Comparison of ENCODE assay signal across 17 mouse cellular contexts in the genomic region with DNA sequence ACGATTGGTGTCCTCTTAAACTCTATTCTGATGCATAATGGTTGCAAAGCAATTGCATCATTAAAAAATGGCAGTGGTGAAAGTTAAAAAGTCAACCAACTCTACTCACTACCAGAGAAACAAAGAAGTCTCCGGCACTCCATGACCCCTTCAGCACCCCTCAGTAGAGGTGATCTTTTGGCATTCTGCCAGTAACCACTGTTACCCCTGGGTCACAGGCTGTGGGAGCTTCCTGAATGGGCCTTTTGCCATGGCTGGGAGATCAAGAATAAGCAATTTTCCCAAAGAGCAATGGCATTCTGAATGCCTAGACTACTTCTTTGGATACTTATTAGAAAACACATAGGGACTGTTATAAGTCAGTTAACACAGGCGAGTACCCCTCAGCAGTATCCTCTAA.
DNase-seq lines count a peak whose midpoint lies in the region; ATAC-seq lines count a peak whose summit lies in the region.
"Had no signal": no experiment of that assay in that cellular context is flagged by ENCODE, and none has a peak within 500 bp of the region (broad histone marks: within the 10 kb centered on the region; RNA-seq: fewer than 3 reads in every experiment).

No protein-coding gene starts in this region.

- H3K9ac ChIP-seq in hindbrain, embryonic 12.5 days, result no peak overlapping the region
- H3K9ac ChIP-seq in hindbrain, embryonic 14.5 days, result no peak overlapping the region
- H3K9ac ChIP-seq: embryonic facial prominence, embryonic 12.5 days; intestine, embryonic 15.5 days; neural tube, embryonic 12.5 days had no signal

- no peak overlapping the region for H3K4me3 ChIP-seq in hindbrain, embryonic 12.5 days
- no peak overlapping the region for H3K4me3 ChIP-seq in hindbrain, embryonic 10.5 days
- no peak overlapping the region for H3K4me3 ChIP-seq in hindbrain, embryonic 14.5 days (replicated peaks; ENCODE audit: low read length)
- H3K4me3 ChIP-seq: embryonic facial prominence, embryonic 12.5 days; heart, embryonic 10.5 days; intestine, embryonic 15.5 days; neural tube, embryonic 12.5 days had no signal

- no peaks in the 10 kb centered on the region for H3K36me3 ChIP-seq in hindbrain, embryonic 12.5 days
- no peaks in the 10 kb centered on the region for H3K36me3 ChIP-seq in hindbrain, embryonic 10.5 days
- no peaks in the 10 kb centered on the region for H3K36me3 ChIP-seq in hindbrain, embryonic 14.5 days (replicated peaks; ENCODE audit: control insufficient read depth, insufficient read depth)
- H3K36me3 ChIP-seq: embryonic facial prominence, embryonic 12.5 days; heart, embryonic 10.5 days; intestine, embryonic 15.5 days; neural tube, embryonic 12.5 days had no signal

- H3K27ac ChIP-seq in hindbrain, embryonic 12.5 days, result no peak overlapping the region
- H3K27ac ChIP-seq in hindbrain, embryonic 10.5 days, result no peak overlapping the region
- 0 out of 2 replicates have a peak overlapping the region, but pooled peaks have one; percentile 28 for H3K27ac ChIP-seq in hindbrain, embryonic 14.5 days
- H3K27ac ChIP-seq: embryonic facial prominence, embryonic 12.5 days; heart, embryonic 10.5 days; intestine, embryonic 15.5 days; macrophage; neural tube, embryonic 12.5 days had no signal

- ATAC-seq in hindbrain, embryonic 12.5 days (ENCODE audit: low FRiP score), result 0 out of 2 replicates have a peak, but pooled peaks have one; percentile 53
- ATAC-seq in hindbrain, embryonic 14.5 days (ENCODE audit: low FRiP score), result no peak
- ATAC-seq: activated CD4-positive, CD25-positive, alpha-beta regulatory T cell, adult 4 months; intestine, embryonic 15.5 days had no signal

- H3K27me3 ChIP-seq in hindbrain, embryonic 12.5 days, result no peaks in the 10 kb centered on the region
- H3K27me3 ChIP-seq in hindbrain, embryonic 10.5 days (ENCODE audit: insufficient read depth, poor library complexity, severe bottlenecking), result no peaks in the 10 kb centered on the region
- no peaks in the 10 kb centered on the region for H3K27me3 ChIP-seq in hindbrain, embryonic 14.5 days (ENCODE audit: control insufficient read depth, insufficient read depth, low read length)
- H3K27me3 ChIP-seq: embryonic facial prominence, embryonic 12.5 days; intestine, embryonic 15.5 days; neural tube, embryonic 12.5 days had no signal

- no peak for DNase-seq in hindbrain, embryonic 10.5 days (ENCODE audit: low spot score)
- DNase-seq in Muller cell, postnatal 12 days (ENCODE audit: inconsistent ontology term), result peak; percentile 17
- DNase-seq in hindbrain, embryonic 14.5 days (ENCODE audit: low spot score), result no peak
- DNase-seq in kidney, postnatal 10 days, result peak; percentile 38
- no peak for DNase-seq in gastrocnemius, adult 18-20 months (ENCODE audit: low spot score)
- DNase-seq in natural killer cell, adult 2 months (ENCODE audit: low spot score in 2 of 2), result no peak
- DNase-seq: cerebellum, adult 9-11 months; gastrocnemius, postnatal 25 days; liver; lung, adult 18-20 months had no signal

- H3K9me3 ChIP-seq in hindbrain, embryonic 12.5 days (replicated peaks), result no peaks in the 10 kb centered on the region
- peaks cover 6% of the 10 kb centered on the region; the same call in 1 of the 2 replicates for H3K9me3 ChIP-seq in hindbrain, embryonic 10.5 days
- peaks cover 16% of the 10 kb centered on the region for H3K9me3 ChIP-seq in hindbrain, embryonic 14.5 days (ENCODE audit: control insufficient read depth, low read length)
- H3K9me3 ChIP-seq: embryonic facial prominence, embryonic 12.5 days; heart, embryonic 10.5 days; intestine, embryonic 15.5 days; neural tube, embryonic 12.5 days had no signal

- WGBS in hindbrain, embryonic 12.5 days, result 33% methylated on average over 3 of the region's 3 CpGs
- whole genome bisulfite sequencing in hindbrain, embryonic 10.5 days, result 54% methylated on average over 3 of the region's 3 CpGs
- 27% methylated on average over 3 of the region's 3 CpGs for WGBS in hindbrain, embryonic 14.5 days

- H3K4me1 ChIP-seq in hindbrain, embryonic 12.5 days, result peaks cover 7% of the 10 kb centered on the region; the same call in 1 of the 2 replicates
- H3K4me1 ChIP-seq in hindbrain, embryonic 10.5 days (replicated peaks), result peaks cover 14% of the 10 kb centered on the region
- peaks cover 14% of the 10 kb centered on the region for H3K4me1 ChIP-seq in hindbrain, embryonic 14.5 days (replicated peaks; ENCODE audit: control insufficient read depth, insufficient read depth, low read length)
- H3K4me1 ChIP-seq: embryonic facial prominence, embryonic 12.5 days; heart, embryonic 10.5 days; intestine, embryonic 15.5 days had no signal

- no peak overlapping the region for H3K4me2 ChIP-seq in hindbrain, embryonic 12.5 days (replicated peaks)
- no peak overlapping the region for H3K4me2 ChIP-seq in hindbrain, embryonic 14.5 days (replicated peaks)
- H3K4me2 ChIP-seq: embryonic facial prominence, embryonic 12.5 days; intestine, embryonic 15.5 days; neural tube, embryonic 12.5 days had no signal

Comparison
In these comparisons a context has a peak if more than half of its experiments do, and no peak if none do; other contexts are left out.
1. DNase-seq: peak in Muller cell, postnatal 12 days (single experiment) and kidney, postnatal 10 days (single experiment); none in hindbrain, embryonic 10.5 days (single experiment), hindbrain, embryonic 14.5 days (single experiment), gastrocnemius, adult 18-20 months (single experiment) and natural killer cell, adult 2 months (0 of 2).